Mouse (Mus musculus) monocyte, adult 2 months (primary cell): ENCODE measurements around the gene Rab5b.
"Not testable (repeated sequence)": the region's sequence is repeated elsewhere in the genome, so short reads cannot be mapped to it uniquely, and the experiment has no call there.

Source experiments
- DNase-seq, 2 experiments: peaks; one replicate each; pipeline ENCODE4 v3.0.0; 2022; ENCODE audit warnings: low spot score in 2 of 2, low read depth in 1 of 2

Gene Rab5b

DNA sequence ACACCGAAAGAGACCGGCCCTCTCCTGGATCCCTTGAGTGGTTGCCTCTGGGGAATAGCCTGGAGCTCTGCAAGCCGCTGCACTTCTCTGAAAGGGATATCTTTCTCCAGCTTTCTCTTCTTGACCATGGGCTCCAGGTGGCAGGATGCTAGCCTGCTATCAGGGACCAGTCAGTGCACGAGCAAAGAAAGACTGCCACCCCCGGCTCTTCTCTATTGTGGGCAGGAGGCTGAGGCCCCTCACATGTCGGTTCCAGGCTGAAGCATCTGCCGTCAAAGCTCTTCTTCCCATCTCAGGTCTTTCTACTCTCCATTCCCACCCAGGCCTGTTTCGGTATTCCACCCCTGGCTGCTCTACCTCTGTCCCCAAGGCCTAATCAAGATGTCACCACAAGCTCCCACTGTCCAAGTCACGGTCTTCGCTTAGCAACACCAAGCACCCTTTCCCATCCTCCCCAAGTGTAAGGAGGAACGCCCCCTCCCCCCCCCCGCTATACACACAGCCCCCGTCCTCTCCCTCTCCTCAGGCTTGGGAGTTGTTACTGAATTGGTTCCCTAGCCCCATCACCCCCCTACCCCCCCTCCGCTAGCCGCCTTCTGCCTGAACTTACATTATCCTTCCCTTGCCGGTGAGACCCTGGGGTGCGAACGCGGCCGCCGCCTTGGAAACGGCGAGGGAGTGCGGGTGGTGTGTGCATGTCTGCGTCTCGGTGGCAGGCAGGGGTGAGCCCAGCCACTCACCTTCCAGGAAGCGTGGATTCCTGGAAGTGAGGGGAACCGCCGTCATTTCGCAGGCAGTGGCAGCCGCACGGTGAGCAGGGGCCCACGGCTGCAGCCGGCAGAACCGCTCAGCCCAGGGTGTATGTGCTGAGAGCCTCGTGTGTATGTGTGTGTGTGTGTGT is 50.7 kb downstream of the Rab5b start, which contains the start of gene Ikzf4:
TSS of gene Ikzf4 (minus strand) at position 881 of the 901 bp plus-strand sequence.
- DNase-seq, result no peak

DNA sequence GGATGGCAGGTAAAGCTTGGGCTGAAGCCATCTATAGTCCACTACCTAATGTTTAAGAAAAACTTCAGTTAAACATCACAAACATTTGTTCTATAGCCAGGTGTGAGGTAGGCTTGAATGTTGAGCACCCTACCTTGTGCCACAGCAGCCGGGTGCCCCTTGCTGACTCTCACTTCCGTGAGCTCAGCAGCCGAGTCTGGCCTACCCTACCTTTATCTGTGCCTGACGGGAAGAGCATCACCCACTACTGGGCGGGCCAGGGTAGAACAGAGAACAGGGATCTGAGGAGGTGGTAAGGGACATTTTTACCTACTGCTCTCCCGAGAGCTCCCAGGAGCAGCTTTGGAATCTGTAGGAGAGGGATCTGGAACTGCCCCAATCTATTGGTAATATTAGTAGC is 53.3 kb downstream of the Rab5b start:
- no peak for DNase-seq

GRCm38 (mm10) chr10:128641871-128642270 is 54.2 kb downstream of the Rab5b start:
- no peak for DNase-seq

DNA sequence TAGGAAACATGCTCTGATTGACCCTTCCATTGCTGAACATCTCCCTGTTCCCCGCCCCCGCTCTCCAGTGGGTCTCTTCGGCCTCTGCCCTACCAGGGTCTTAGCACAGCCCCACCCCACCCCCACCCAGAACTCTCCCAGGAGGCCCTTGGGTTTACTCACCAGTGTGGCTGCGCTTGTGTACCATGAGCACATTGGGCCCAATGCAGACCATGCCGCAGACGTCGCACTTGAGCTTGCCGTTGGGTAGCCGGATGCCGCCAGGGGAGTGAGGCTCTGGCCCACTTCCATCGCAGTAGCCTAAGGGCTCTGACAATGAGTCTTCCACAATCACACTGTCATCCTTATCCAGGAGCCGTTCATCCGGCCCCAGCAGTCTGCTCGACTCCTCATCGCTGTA is 55.2 kb downstream of the Rab5b start:
- no peak for DNase-seq

DNA sequence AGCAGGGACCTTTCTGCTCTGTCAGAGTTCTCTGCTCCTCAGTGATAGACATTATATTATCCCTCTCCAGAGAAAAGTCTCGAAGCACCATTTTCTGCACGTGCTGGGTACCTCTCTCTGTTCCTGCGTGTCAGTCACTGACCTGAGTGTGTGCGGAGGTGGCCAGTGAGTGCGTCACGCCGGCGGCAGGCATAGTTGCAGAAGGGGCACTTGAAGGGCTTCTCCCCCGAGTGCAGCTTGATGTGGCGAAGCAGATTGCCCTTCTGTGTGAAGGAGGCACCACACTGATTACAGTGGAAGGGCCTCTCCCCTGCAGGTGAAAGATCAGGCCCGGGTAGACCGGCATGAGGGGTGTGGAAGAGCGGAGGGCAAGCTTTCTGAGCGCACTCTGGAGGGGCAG is 56.1 kb downstream of the Rab5b start:
- no peak for DNase-seq

DNA sequence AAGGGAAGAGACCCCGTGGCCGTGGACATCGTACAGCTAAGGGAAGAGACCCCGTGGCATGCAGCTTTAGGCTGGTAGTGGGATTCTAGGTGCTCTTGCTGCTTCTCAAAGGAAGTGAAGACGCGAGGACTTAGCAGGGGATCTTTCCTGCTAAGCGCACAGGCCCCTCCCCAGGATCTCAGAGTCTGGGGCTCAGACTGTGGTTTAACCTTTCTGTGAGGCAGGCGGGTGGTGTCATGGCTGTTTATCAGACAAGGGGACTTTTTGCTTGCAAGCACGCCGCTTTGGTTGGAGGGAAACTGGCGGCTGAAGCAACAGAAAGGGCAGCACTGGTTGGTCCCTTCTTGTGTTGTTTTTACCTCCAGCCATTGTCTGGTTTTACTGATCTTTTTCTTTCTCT is 59.1 kb downstream of the Rab5b start:
- DNase-seq, result no peak

GRCm38 (mm10) chr10:128636561-128636960 is 59.5 kb downstream of the Rab5b start:
- no peak for DNase-seq

GRCm38 (mm10) chr10:128635697-128636096 is 60.4 kb downstream of the Rab5b start:
- no peak for DNase-seq

DNA sequence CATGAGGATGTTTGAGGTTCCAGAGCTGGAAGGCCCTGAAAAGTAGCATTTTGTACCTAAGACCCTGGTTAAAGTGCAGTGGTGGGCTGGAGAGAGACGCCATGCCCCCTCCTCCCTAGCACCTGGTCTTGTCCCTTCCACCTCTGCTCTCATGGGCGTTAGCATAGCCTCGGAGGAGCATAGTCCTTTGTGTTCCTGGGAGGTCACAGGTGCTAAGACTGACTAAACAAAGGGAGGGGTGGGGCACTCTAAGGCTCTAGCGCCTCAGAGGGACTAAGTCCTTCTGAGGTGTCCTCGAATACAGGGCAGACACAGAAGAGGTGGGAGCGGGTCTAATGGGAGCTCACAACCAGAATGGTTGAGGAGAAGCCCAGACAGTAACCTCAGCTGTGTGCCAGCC is 64.5 kb downstream of the Rab5b start:
- DNase-seq, result no peak

- not testable (repeated sequence) for DNase-seq
Measured at GRCm38 (mm10) chr10:128630306-128630705, 65.8 kb downstream of the Rab5b start.

GRCm38 (mm10) chr10:128629746-128630145 is 66.3 kb downstream of the Rab5b start:
- DNase-seq, result no peak

DNA sequence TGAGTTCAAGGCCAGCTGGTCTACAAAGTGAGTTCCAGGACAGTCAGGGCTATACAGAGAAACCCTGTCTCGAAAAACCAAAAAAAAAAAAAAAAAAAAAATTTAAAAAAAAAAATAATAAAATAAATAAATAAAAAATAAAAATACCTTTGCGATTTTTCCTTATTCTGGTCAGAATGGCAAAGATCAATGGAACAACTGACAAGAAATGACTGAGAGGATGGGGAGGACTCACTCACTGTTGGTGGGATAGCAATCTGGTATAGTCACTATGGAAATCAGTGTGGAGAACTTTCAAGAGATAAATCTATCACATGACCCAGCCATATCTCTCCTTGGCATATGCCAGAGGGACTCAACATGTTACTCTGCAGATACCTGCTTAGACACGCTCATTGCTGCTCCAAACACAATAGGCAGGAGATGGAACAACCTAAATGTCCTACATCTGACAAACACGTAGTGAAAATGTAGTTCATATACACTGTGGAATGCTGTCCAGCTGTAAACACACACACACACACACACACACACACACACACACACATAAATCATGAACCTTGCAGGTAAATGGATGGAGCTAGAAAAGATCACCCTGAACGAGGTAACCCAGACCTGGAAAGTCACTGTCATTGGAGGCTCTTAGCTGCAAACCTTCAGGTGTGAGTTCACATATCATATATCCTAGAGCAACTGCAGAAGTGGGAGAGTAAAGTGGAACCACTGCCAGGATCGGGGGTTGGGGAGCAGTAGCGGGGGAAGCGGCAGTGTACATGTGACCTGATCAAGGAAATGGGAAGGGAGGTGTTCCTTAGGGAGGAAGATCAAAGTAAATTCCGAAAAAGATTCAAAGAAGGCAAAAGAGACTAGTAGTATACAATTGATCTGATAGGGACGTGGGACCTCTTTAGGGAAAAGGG is 68.4 kb downstream of the Rab5b start:
- no peak for DNase-seq
